Mouse (Mus musculus): Measurements from ENCODE around the gene Serpinb6b.

- TF ChIP-seq CTCF (conservative IDR thresholded peaks at IDR 0.05 in 1 of 2, IDR thresholded peaks at IDR 0.05 in 1 of 2; ENCODE audit: low read depth in 2 of 2, low read length in 2 of 2) (no peak), TCF12 (IDR thresholded peaks at IDR 0.05; ENCODE audit: low read depth, low read length) (no peak), MAX (IDR thresholded peaks at IDR 0.05; ENCODE audit: low read length) (no peak), GABPA (IDR thresholded peaks at IDR 0.05; ENCODE audit: insufficient replicate concordance, low read depth, low read length) (no peak), RCOR1 (conservative IDR thresholded peaks at IDR 0.05; ENCODE audit: low read depth, low read length) (no peak), POLR2A (IDR thresholded peaks at IDR 0.05; ENCODE audit: low read depth, low read length) (no peak), NRF1 (IDR thresholded peaks at IDR 0.05; ENCODE audit: low read depth, low read length) (no peak), HCFC1 (IDR thresholded peaks at IDR 0.05; ENCODE audit: low read depth, low read length) (no peak), KAT2A (IDR thresholded peaks at IDR 0.05; ENCODE audit: insufficient replicate concordance, low read length) (no peak), EP300 (IDR thresholded peaks at IDR 0.05; ENCODE audit: low read length) (no peak), RAD21 (IDR thresholded peaks at IDR 0.05; ENCODE audit: low read depth, low read length) (no peak), USF1 (IDR thresholded peaks at IDR 0.05; ENCODE audit: low read depth, low read length) (no peak), ZKSCAN1 (IDR thresholded peaks at IDR 0.05; ENCODE audit: borderline replicate concordance, low read depth, low read length) (no peak)
Measured at GRCm38 (mm10) chr13:32986256-32986655, 21.2 kb downstream of the Serpinb6b start.

All from CH12.LX (cell line).